Mouse (Mus musculus): ENCODE measurements around the gene Iqcn. TPM values are rescaled to one million over a fixed set of nuclear protein-coding genes. Genes with fewer than 3 reads are reported as not detected.

The Iqcn gene
- polyA plus RNA-seq, 1 experiment from 2014 or later = 0.10 TPM

GRCm38 (mm10) chr8:70681410-70681809 is 21.8 kb upstream of the Iqcn start:
- no peak overlapping the region for H3K4me3 ChIP-seq (replicated peaks)
- H3K4me2 ChIP-seq = no peak overlapping the region
- peaks cover 32% of the 10 kb centered on the region for H3K36me3 ChIP-seq (replicated peaks)
- no peak for ATAC-seq (ENCODE audit: low FRiP score)
- H3K4me1 ChIP-seq = peaks cover 6% of the 10 kb centered on the region; the same call in 1 of the 2 replicates
- H3K9ac ChIP-seq = no peak overlapping the region
- H3K27ac ChIP-seq = no peak overlapping the region
- 82% methylated on average over 3 of the region's 3 CpGs for WGBS
- H3K27me3 ChIP-seq = no peaks in the 10 kb centered on the region
- H3K9me3 ChIP-seq = no peaks in the 10 kb centered on the region

- Histone ChIP-seq H3K9ac (no peak overlapping the region), H3K4me3 (replicated peaks) (no peak overlapping the region; the same call in 1 of the 2 replicates), H3K9me3 (no peaks in the 10 kb centered on the region), H3K4me2 (peak overlapping the region; percentile 30), H3K27ac (no peak overlapping the region), H3K36me3 (replicated peaks) (peaks cover 28% of the 10 kb centered on the region), H3K4me1 (peaks cover 6% of the 10 kb centered on the region; the same call in 1 of the 2 replicates), H3K27me3 (no peaks in the 10 kb centered on the region)
- ATAC-seq (ENCODE audit: low FRiP score) = no peak
- 12% methylated on average over 19 of the region's 19 CpGs for WGBS
Measured at GRCm38 (mm10) chr8:70682193-70682592, 21.1 kb upstream of the Iqcn start.

GRCm38 (mm10) chr8:70682692-70683091 is 20.6 kb upstream of the Iqcn start:
- Histone ChIP-seq H3K27ac (no peak overlapping the region), H3K4me2 (no peak overlapping the region), H3K36me3 (replicated peaks) (peaks cover 24% of the 10 kb centered on the region), H3K9ac (no peak overlapping the region), H3K27me3 (no peaks in the 10 kb centered on the region), H3K4me3 (replicated peaks) (no peak overlapping the region), H3K4me1 (peaks cover 6% of the 10 kb centered on the region; the same call in 1 of the 2 replicates), H3K9me3 (no peaks in the 10 kb centered on the region)
- no peak for ATAC-seq (ENCODE audit: low FRiP score)
- 74% methylated on average over 3 of the region's 3 CpGs for WGBS

GRCm38 (mm10) chr8:70684291-70684690 is 19.0 kb upstream of the Iqcn start:
- Histone ChIP-seq H3K4me3 (replicated peaks) (no peak overlapping the region), H3K36me3 (replicated peaks) (peaks cover 8% of the 10 kb centered on the region), H3K9me3 (no peaks in the 10 kb centered on the region), H3K27me3 (no peaks in the 10 kb centered on the region), H3K4me1 (peaks cover 6% of the 10 kb centered on the region; the same call in 1 of the 2 replicates), H3K4me2 (no peak overlapping the region), H3K27ac (no peak overlapping the region), H3K9ac (no peak overlapping the region)
- ATAC-seq (ENCODE audit: low FRiP score) = peak; percentile 50; the same call in 1 of the 2 replicates
- WGBS = 45% methylated on average over 7 of the region's 7 CpGs

- no peaks in the 10 kb centered on the region for H3K9me3 ChIP-seq
- no peaks in the 10 kb centered on the region for H3K36me3 ChIP-seq (replicated peaks)
- H3K4me3 ChIP-seq (replicated peaks) = no peak overlapping the region
- H3K27me3 ChIP-seq = no peaks in the 10 kb centered on the region
- no peak overlapping the region for H3K4me2 ChIP-seq
- H3K9ac ChIP-seq = no peak overlapping the region
- 91% methylated on average over 8 of the region's 8 CpGs for WGBS
- no peak overlapping the region for H3K27ac ChIP-seq
- no peak for ATAC-seq (ENCODE audit: low FRiP score)
- H3K4me1 ChIP-seq = peaks cover 23% of the 10 kb centered on the region
Measured at GRCm38 (mm10) chr8:70687576-70687975, 15.7 kb upstream of the Iqcn start.

GRCm38 (mm10) chr8:70688136-70688535 is 15.1 kb upstream of the Iqcn start:
- H3K27ac ChIP-seq = no peak overlapping the region
- H3K9ac ChIP-seq = no peak overlapping the region
- no peaks in the 10 kb centered on the region for H3K27me3 ChIP-seq
- no peak overlapping the region for H3K4me2 ChIP-seq
- WGBS = 94% methylated on average over 3 of the region's 3 CpGs
- ATAC-seq (ENCODE audit: low FRiP score) = no peak
- H3K4me3 ChIP-seq (replicated peaks) = no peak overlapping the region
- no peaks in the 10 kb centered on the region for H3K9me3 ChIP-seq
- H3K4me1 ChIP-seq = peaks cover 23% of the 10 kb centered on the region
- H3K36me3 ChIP-seq (replicated peaks) = no peaks in the 10 kb centered on the region

DNA sequence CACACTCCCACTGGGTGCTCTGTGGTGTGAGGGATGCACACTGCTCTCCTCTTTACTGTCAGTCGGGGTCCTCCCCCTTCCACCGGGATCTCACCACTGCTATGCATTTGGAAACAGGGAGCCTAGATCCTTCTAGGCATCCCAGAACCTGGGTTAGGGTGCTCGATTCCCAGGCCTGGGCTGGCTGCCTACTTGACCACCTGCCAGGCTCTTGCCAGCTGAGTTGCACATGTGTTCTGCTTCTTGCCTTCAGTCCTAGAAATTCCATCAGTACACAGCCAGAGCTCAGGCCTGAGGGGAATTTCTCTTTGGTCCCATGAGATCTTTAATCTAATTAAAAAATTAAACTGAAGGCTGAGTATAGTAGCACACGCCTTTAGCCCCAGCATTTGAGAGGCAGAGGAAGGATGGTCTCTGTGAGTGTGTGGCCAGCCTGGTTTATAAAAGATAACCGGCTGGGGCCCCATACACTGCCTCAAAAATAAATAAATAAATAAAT is 13.3 kb upstream of the Iqcn start:
- no peak overlapping the region for H3K4me2 ChIP-seq
- no peak overlapping the region for H3K9ac ChIP-seq
- 74% methylated on average over 5 of the region's 5 CpGs for whole genome bisulfite sequencing
- no peaks in the 10 kb centered on the region; the same call in 1 of the 2 replicates for H3K27me3 ChIP-seq
- no peaks in the 10 kb centered on the region for H3K36me3 ChIP-seq (replicated peaks)
- H3K27ac ChIP-seq = peak overlapping the region; percentile 43; the same call in 1 of the 2 replicates
- H3K9me3 ChIP-seq = no peaks in the 10 kb centered on the region
- H3K4me1 ChIP-seq = peaks cover 23% of the 10 kb centered on the region
- H3K4me3 ChIP-seq (replicated peaks) = no peak overlapping the region
- ATAC-seq (ENCODE audit: low FRiP score) = no peak

- H3K36me3 ChIP-seq (replicated peaks) = no peaks in the 10 kb centered on the region
- no peaks in the 10 kb centered on the region; the same call in 1 of the 2 replicates for H3K27me3 ChIP-seq
- H3K4me3 ChIP-seq (replicated peaks) = peak overlapping the region; percentile 34
- H3K4me2 ChIP-seq = peak overlapping the region; percentile 57
- H3K9ac ChIP-seq = peak overlapping the region; percentile 53
- H3K4me1 ChIP-seq = peaks cover 36% of the 10 kb centered on the region
- H3K9me3 ChIP-seq = no peaks in the 10 kb centered on the region
- 57% methylated on average over 4 of the region's 4 CpGs for WGBS
- peak; percentile 3; the same call in 1 of the 2 replicates for ATAC-seq (ENCODE audit: low FRiP score)
- peak overlapping the region; percentile 87 for H3K27ac ChIP-seq
Measured at GRCm38 (mm10) chr8:70691230-70691629, 12.0 kb upstream of the Iqcn start.

DNA sequence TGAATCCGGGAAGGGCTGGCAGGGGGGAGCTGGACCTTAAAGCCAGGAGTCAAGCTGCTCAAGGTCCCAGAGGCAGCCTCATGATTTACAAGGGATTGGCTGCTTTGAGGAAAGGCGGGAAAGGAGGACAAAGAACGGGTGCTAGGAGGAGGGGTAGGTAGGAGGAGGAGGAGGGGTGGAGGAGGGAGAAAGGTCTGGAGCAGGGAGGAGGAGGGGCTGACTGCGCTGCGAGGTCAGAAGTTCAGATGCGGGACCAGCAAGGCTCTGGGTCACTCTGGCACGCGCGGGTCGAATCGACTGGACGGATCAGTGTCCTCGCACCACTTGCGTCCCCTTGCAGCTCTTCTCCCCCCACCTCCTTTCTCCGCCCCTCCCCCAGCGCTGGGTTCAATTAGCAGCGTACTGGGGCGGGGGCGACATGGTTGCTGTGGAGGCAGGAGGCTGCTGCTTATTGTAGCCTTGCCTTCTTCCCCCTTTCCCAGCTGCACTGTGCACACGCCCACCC is 11.5 kb upstream of the Iqcn start:
- no peaks in the 10 kb centered on the region for H3K36me3 ChIP-seq (replicated peaks)
- ATAC-seq (ENCODE audit: low FRiP score) = peak; percentile 77

DNA sequence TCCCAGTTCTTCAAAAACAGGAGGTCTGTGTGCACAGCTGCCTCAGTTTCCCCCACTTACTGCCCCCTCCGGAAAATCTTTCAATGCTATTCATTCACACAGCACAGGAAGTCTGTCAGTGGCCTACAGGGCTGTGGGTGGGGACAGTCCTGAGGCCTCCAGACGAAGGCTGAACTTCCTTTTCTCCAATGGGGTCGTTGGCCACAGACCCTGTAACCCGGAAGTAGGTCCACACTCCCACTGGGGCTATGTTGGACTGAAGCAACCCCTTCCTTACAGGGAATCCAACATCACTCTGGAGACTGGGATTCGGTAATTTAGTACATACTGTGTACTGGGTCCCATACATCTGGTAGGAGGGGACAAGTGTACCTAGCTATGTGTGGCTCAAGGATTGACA is 9.6 kb upstream of the Iqcn start:
- no peak overlapping the region for H3K9ac ChIP-seq
- H3K27ac ChIP-seq = no peak overlapping the region
- peaks cover 56% of the 10 kb centered on the region for H3K4me1 ChIP-seq
- H3K4me3 ChIP-seq (replicated peaks) = no peak overlapping the region
- H3K27me3 ChIP-seq = no peaks in the 10 kb centered on the region; the same call in 1 of the 2 replicates
- WGBS = 72% methylated on average over 5 of the region's 5 CpGs
- no peaks in the 10 kb centered on the region for H3K9me3 ChIP-seq
- no peak overlapping the region for H3K4me2 ChIP-seq
- H3K36me3 ChIP-seq (replicated peaks) = no peaks in the 10 kb centered on the region
- no peak for ATAC-seq (ENCODE audit: low FRiP score)

More for the DNA sequence above, 11.5 kb upstream of the Iqcn start:
- H3K27ac ChIP-seq = peak overlapping the region; percentile 87
- H3K9me3 ChIP-seq = no peaks in the 10 kb centered on the region
- H3K27me3 ChIP-seq = no peaks in the 10 kb centered on the region; the same call in 1 of the 2 replicates
- H3K4me3 ChIP-seq (replicated peaks) = peak overlapping the region; percentile 34
- peak overlapping the region; percentile 57 for H3K4me2 ChIP-seq
- peaks cover 41% of the 10 kb centered on the region for H3K4me1 ChIP-seq
- H3K9ac ChIP-seq = peak overlapping the region; percentile 53
- 0% methylated on average over 20 of the region's 20 CpGs for WGBS

DNA sequence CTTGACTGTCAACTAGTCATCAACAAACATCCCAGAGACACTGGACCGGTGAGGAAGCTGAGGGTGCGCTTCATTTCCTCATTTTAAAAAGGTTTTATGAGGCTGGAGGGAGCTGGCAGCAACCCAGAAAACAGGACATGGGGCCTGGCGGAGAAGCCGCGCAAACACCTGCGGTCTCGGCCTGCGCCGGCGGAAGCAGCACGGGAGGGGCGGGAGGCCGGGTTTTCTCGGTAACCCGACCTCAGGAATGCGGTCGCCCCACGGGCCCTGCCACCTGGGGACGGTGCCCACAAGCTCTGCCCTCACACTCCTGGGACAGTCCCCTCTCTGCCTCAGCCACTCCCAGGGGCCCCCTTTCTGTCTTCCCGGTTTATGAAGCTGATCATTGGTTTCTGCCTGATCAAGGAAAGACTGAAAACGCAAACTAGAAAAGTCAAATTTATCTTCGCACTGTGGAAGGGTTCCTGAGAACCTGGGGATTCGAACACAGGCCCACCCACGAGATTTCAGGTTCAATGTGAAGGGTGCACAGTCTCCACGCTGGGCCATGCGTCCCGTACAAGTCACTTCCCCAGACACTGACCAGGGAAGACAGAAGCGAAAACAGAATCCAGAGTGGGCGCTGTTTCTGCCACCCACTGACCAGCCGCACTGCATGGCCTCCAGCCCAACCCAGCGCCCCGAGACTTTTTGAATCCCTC is 7.8 kb upstream of the Iqcn start:
- peaks cover 51% of the 10 kb centered on the region for H3K4me1 ChIP-seq
- ATAC-seq (ENCODE audit: low FRiP score) = no peak
- 0 out of 2 replicates have a peak overlapping the region, but pooled peaks have one; percentile 7 for H3K9ac ChIP-seq
- 32% methylated on average over 32 of the region's 32 CpGs for WGBS
- H3K27ac ChIP-seq = peak overlapping the region; percentile 89
- H3K4me3 ChIP-seq (replicated peaks) = no peak overlapping the region
- H3K36me3 ChIP-seq (replicated peaks) = no peaks in the 10 kb centered on the region
- H3K4me2 ChIP-seq = peak overlapping the region; percentile 17; the same call in 1 of the 2 replicates
- no peaks in the 10 kb centered on the region; the same call in 1 of the 2 replicates for H3K27me3 ChIP-seq
- H3K9me3 ChIP-seq = no peaks in the 10 kb centered on the region

- peak overlapping the region; percentile 45 for H3K4me2 ChIP-seq
- 7% methylated on average over 31 of the region's 31 CpGs for WGBS
- H3K9me3 ChIP-seq = no peaks in the 10 kb centered on the region
- H3K36me3 ChIP-seq (replicated peaks) = no peaks in the 10 kb centered on the region
- peaks cover 52% of the 10 kb centered on the region for H3K4me1 ChIP-seq
- peak overlapping the region; percentile 89 for H3K27ac ChIP-seq
- peak overlapping the region; percentile 53 for H3K9ac ChIP-seq
- H3K27me3 ChIP-seq = no peaks in the 10 kb centered on the region; the same call in 1 of the 2 replicates
- 0 out of 2 replicates have a peak overlapping the region, but pooled peaks have one; percentile 8 for H3K4me3 ChIP-seq (replicated peaks)
- ATAC-seq (ENCODE audit: low FRiP score) = peak; percentile 1; the same call in 1 of the 2 replicates
Measured at GRCm38 (mm10) chr8:70696019-70696885, 7.0 kb upstream of the Iqcn start.

Measured in forebrain, embryonic 12.5 days (tissue).